ENCODE assay signal across 28 mouse cellular contexts in genomic region chr12:35293566-35293965, GRCm38 (mm10).
DNase-seq lines count a peak whose midpoint lies in the region; TF ChIP-seq lines count a peak whose summit lies in the region.
"Had no signal": no experiment of that assay in that cellular context is flagged by ENCODE, and none has a peak within 500 bp of the region (broad histone marks: within the 10 kb centered on the region; RNA-seq: fewer than 3 reads in every experiment).

No protein-coding gene starts in this region.

- H3K36me3 ChIP-seq in heart, adult 2 months (ENCODE audit: control insufficient read depth, insufficient read depth, low read length), result no peaks in the 10 kb centered on the region; the same call in 1 of the 2 replicates
- H3K36me3 ChIP-seq: embryonic facial prominence, embryonic 10.5 days; embryonic facial prominence, embryonic 15.5 days; heart, embryonic 13.5 days; midbrain, embryonic 10.5 days; midbrain, embryonic 15.5 days; neural tube, embryonic 12.5 days had no signal

- DNase-seq in heart, adult 2 months, result no peak
- DNase-seq in heart, adult 11 months, result no peak
- peak; percentile 53 for DNase-seq in 3T3-L1 (ENCODE audit: low read depth, low spot score)
- peak; percentile 68 for DNase-seq in lung, postnatal 36 days
- no peak for DNase-seq in spleen, adult 18-20 months
- DNase-seq in frontal cortex, postnatal 10 days (ENCODE audit: low spot score in 2 of 2), result no peak
- DNase-seq in ovary, adult 18-20 months (ENCODE audit: low spot score), result no peak
- DNase-seq: adrenal gland, adult 2 months; adrenal gland, postnatal 36 days; cerebellum, adult 2 months; cerebellum, postnatal 14 days; gastrocnemius, postnatal 36 days; heart, postnatal 10 days; kidney, adult 9 months; kidney, postnatal 25 days; liver; right cerebral cortex, postnatal 25 days; thymus, adult 2 months; thymus, postnatal 36 days had no signal

- TF ChIP-seq POLR2A in heart, adult 2 months (IDR thresholded peaks at IDR 0.05; ENCODE audit: insufficient read depth, low read depth, low read length), result no peak
- TF ChIP-seq POLR2A in embryonic fibroblast, embryonic 13.5 days (IDR thresholded peaks at IDR 0.05; ENCODE audit: low read depth, low read length), result no peak

- H3K79me2 ChIP-seq in heart, adult 2 months (replicated peaks; ENCODE audit: control insufficient read depth, insufficient read depth, low read length), result no peaks in the 10 kb centered on the region

- intact Hi-C loops in heart, adult 2 months (cut with DNase I), result no loop called here

- no peak overlapping the region for H3K4me3 ChIP-seq in heart, adult 2 months
- H3K4me3 ChIP-seq in embryonic fibroblast, embryonic 13.5 days (ENCODE audit: insufficient read depth, low read length), result no peak overlapping the region
- H3K4me3 ChIP-seq: embryonic facial prominence, embryonic 10.5 days; embryonic facial prominence, embryonic 15.5 days; heart, embryonic 13.5 days; midbrain, embryonic 10.5 days; midbrain, embryonic 15.5 days; neural tube, embryonic 12.5 days had no signal

- no peak for TF ChIP-seq EP300 in heart, adult 2 months (IDR thresholded peaks at IDR 0.05; ENCODE audit: insufficient read depth, low read depth, low read length)

- no peak for TF ChIP-seq CTCF in heart, adult 2 months (IDR thresholded peaks at IDR 0.05)
- TF ChIP-seq CTCF in embryonic fibroblast, embryonic 13.5 days (IDR thresholded peaks at IDR 0.05; ENCODE audit: borderline replicate concordance, insufficient read depth, low read length), result no peak

- H3K27ac ChIP-seq in heart, adult 2 months, result peak overlapping the region; percentile 5; the same call in 1 of the 2 replicates
- peak overlapping the region; percentile 38 for H3K27ac ChIP-seq in embryonic fibroblast, embryonic 13.5 days (ENCODE audit: insufficient read depth, low read length)
- H3K27ac ChIP-seq: embryonic facial prominence, embryonic 10.5 days; embryonic facial prominence, embryonic 15.5 days; heart, embryonic 13.5 days; hindbrain, embryonic 14.5 days; midbrain, embryonic 10.5 days; midbrain, embryonic 15.5 days; neural tube, embryonic 12.5 days; stomach, postnatal 0 days had no signal

- H3K9ac ChIP-seq in heart, adult 2 months (ENCODE audit: low read depth, low read length), result no peak overlapping the region
- H3K9ac ChIP-seq: embryonic facial prominence, embryonic 15.5 days; heart, embryonic 13.5 days; hindbrain, embryonic 14.5 days; midbrain, embryonic 15.5 days; neural tube, embryonic 12.5 days had no signal

- peaks cover 2% of the 10 kb centered on the region for H3K4me1 ChIP-seq in heart, adult 2 months (ENCODE audit: control insufficient read depth, insufficient read depth, low read length)
- H3K4me1 ChIP-seq in embryonic fibroblast, embryonic 13.5 days (ENCODE audit: control insufficient read depth, insufficient read depth, low read length), result peaks cover 4% of the 10 kb centered on the region; the same call in 1 of the 2 replicates
- H3K4me1 ChIP-seq: embryonic facial prominence, embryonic 10.5 days; embryonic facial prominence, embryonic 15.5 days; heart, embryonic 13.5 days; midbrain, embryonic 10.5 days; midbrain, embryonic 15.5 days; neural tube, embryonic 12.5 days had no signal

- H3K27me3 ChIP-seq in heart, adult 2 months (ENCODE audit: control insufficient read depth, insufficient read depth, low read length), result no peaks in the 10 kb centered on the region
- H3K27me3 ChIP-seq: embryonic facial prominence, embryonic 15.5 days; heart, embryonic 13.5 days; midbrain, embryonic 15.5 days; neural tube, embryonic 12.5 days had no signal

- 35% methylated on average over 2 of the region's 2 CpGs for WGBS in heart, adult 2 months

Comparison
In these comparisons a context has a peak if more than half of its experiments do, and no peak if none do; other contexts are left out.
1. DNase-seq: peak in 3T3-L1 (single experiment) and lung, postnatal 36 days (single experiment); none in heart, adult 2 months (0 of 2), heart, adult 11 months (single experiment), spleen, adult 18-20 months (0 of 2), frontal cortex, postnatal 10 days (0 of 2) and ovary, adult 18-20 months (single experiment).